Mouse (Mus musculus) C2C12 (cell line): ENCODE measurements around the gene Enpp1. TPM values are rescaled to one million over a fixed set of nuclear protein-coding genes. Genes with fewer than 3 reads are reported as not detected.

Experiments
- H3K27me3 ChIP-seq: one replicate; pipeline ENCODE4 v1.6.1; 2011; ENCODE audit not compliant: control insufficient read depth, insufficient read depth, insufficient read length
- H3K36me3 ChIP-seq: one replicate; pipeline ENCODE4 v1.6.1; 2011; ENCODE audit not compliant: control insufficient read depth, insufficient read depth
- H3K4me3 ChIP-seq: one replicate; pipeline ENCODE4 v1.5.1; 2011; ENCODE audit warnings: mild to moderate bottlenecking, control low read depth; ENCODE audit not compliant: poor library complexity, insufficient read depth, severe bottlenecking
- H3K79me2 ChIP-seq: one replicate; pipeline ENCODE4 v1.6.1; 2011; ENCODE audit not compliant: control insufficient read depth, insufficient read depth
- H3K79me3 ChIP-seq: one replicate; pipeline ENCODE4 v1.6.1; 2011; ENCODE audit warnings: low read depth, control low read depth
- H3ac ChIP-seq: one replicate; pipeline ENCODE3; 2011; ENCODE audit warnings: low read depth; ENCODE audit not compliant: control insufficient read depth, insufficient read length
- CEBPB ChIP-seq: IDR thresholded peaks from one replicate; pipeline ENCODE4 v1.6.1; 2011; ENCODE audit warnings: low read depth, mild to moderate bottlenecking, control low read depth, moderate library complexity
- CTCF ChIP-seq: IDR thresholded peaks from one replicate; pipeline ENCODE4 v1.5.1; 2011; ENCODE audit not compliant: control insufficient read depth, insufficient read depth, insufficient read length
- FOSL1 ChIP-seq: IDR thresholded peaks from one replicate; pipeline ENCODE4 v1.8.0; 2011; ENCODE audit warnings: mild to moderate bottlenecking, low read length; ENCODE audit not compliant: poor library complexity, insufficient read depth, severe bottlenecking
- MAX ChIP-seq: IDR thresholded peaks from one replicate; pipeline ENCODE4 v1.6.1; 2011; ENCODE audit warnings: mild to moderate bottlenecking, control low read depth
- MYOD1 ChIP-seq: IDR thresholded peaks from one replicate; pipeline ENCODE4 v1.6.1; 2011; ENCODE audit warnings: low read depth; ENCODE audit not compliant: control insufficient read depth, insufficient read length
- MYOG ChIP-seq: IDR thresholded peaks from one replicate; pipeline ENCODE4 v1.6.1; 2011; ENCODE audit not compliant: control insufficient read depth, insufficient read length; ENCODE audit errors: extremely low read depth
- USF1 ChIP-seq: IDR thresholded peaks from one replicate; pipeline ENCODE4 v1.6.1; 2011; ENCODE audit warnings: low read depth, mild to moderate bottlenecking, control low read depth, moderate library complexity
- polyA plus RNA-seq: library from polyadenylated mRNA; unstranded; fragments of >200 nt; fragmentation: generic; extraction: Trizol; gene quantifications from one replicate; pipeline ENCODE4 v1.2.1, GENCODE M21; 2012; ENCODE audit warnings: missing spikeins

Enpp1 gene
- polyA plus RNA-seq, 1 experiment, result 1.3 TPM

DNA sequence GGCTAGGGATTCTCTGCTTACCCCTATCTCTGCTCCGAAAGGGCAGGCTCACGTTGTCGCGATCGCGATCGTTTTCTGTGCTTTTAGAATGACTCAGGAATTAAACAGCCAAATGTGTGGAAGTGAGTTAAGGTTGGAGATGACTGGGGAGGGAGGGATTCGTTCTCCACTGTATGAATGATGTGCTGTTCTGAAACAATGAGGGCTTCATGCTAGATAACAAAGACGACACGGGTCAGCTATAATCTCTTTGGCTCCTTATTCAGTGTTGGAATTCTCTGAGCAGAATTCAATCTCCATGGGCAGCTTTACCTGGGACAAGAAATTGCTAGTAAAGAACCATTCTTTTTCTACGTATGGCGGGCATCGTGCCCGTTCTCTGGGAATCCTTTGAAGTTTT, 6.1 kb upstream of the Enpp1 start:
- Histone ChIP-seq H3K36me3 (no peaks in the 10 kb centered on the region), H3K79me2 (no peaks in the 10 kb centered on the region), H3K79me3 (no peaks in the 10 kb centered on the region), H3K4me3 (no peak overlapping the region), H3K27me3 (no peaks in the 10 kb centered on the region), H3ac (no peak overlapping the region)
- TF ChIP-seq USF1 (no peak), MYOD1 (no peak), CEBPB (no peak), FOSL1 (no peak), MYOG (no peak), CTCF (no peak), MAX (no peak)

DNA sequence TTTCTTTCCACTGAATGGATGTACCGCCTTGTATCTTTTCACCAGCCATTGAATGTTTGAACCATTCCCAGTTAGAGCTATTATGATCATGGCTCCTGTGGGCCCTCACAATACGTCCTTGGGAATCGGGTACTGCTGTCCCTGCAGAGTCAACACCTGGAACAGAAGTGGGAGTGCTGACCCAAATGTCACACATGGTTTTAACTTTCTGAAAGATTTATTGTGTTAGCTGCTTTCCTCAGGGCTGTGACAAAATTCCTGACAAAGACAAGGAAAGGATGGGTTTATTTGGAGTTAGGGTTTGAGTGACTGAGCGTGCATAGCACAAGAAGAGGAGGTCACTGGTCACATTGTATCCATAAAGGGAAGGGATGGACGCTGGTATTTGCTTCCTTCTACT, 4.3 kb upstream of the Enpp1 start:
- H3K27me3 ChIP-seq, result no peaks in the 10 kb centered on the region
- H3K79me2 ChIP-seq, result no peaks in the 10 kb centered on the region
- H3ac ChIP-seq, result no peak overlapping the region
- H3K79me3 ChIP-seq, result no peaks in the 10 kb centered on the region
- H3K4me3 ChIP-seq, result no peak overlapping the region
- TF ChIP-seq FOSL1 (no peak), MYOD1 (no peak), CTCF (no peak), MYOG (no peak), CEBPB (no peak), USF1 (no peak), MAX (no peak)
- H3K36me3 ChIP-seq, result no peaks in the 10 kb centered on the region

DNA sequence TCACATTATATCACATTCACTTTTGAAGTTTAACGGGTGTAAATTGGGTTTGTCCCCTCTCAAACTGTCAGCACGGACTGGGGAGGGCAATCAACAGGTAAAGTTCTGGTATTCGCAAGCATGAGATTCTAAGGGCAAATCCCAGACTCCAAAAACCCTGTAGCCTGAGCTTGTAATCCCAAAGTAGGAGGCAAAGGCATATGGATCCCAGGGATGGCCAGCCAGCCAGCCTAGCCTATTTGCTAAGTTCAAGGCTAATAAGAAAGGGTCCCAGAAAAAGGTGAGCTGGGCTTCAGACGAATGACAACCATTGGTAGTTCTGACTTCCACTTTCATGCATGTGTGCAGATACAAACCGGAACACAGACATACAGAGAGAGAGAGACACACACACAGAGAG, 942 bp upstream of the Enpp1 start:
- Histone ChIP-seq H3ac (no peak overlapping the region), H3K4me3 (no peak overlapping the region), H3K27me3 (no peaks in the 10 kb centered on the region), H3K79me2 (no peaks in the 10 kb centered on the region), H3K36me3 (no peaks in the 10 kb centered on the region), H3K79me3 (no peaks in the 10 kb centered on the region)
- TF ChIP-seq FOSL1 (no peak), MYOD1 (no peak), MYOG (no peak), USF1 (no peak), MAX (no peak), CEBPB (no peak), CTCF (no peak)

- TF ChIP-seq MAX (no peak), MYOG (no peak), USF1 (no peak), MYOD1 (no peak), FOSL1 (no peak), CEBPB (no peak), CTCF (no peak)
- Histone ChIP-seq H3K36me3 (no peaks in the 10 kb centered on the region), H3K79me3 (no peaks in the 10 kb centered on the region), H3K27me3 (no peaks in the 10 kb centered on the region), H3K79me2 (no peaks in the 10 kb centered on the region), H3ac (no peak overlapping the region), H3K4me3 (no peak overlapping the region)
Measured at GRCm38 (mm10) chr10:24712367-24712761, 405 bp upstream of the Enpp1 start.

GRCm38 (mm10) chr10:24711071-24711470, 888 bp downstream of the Enpp1 start:
- no peak overlapping the region for H3K4me3 ChIP-seq
- H3K79me3 ChIP-seq, result no peaks in the 10 kb centered on the region
- no peaks in the 10 kb centered on the region for H3K36me3 ChIP-seq
- no peak overlapping the region for H3ac ChIP-seq
- no peaks in the 10 kb centered on the region for H3K79me2 ChIP-seq
- no peaks in the 10 kb centered on the region for H3K27me3 ChIP-seq
- no peak for TF ChIP-seq MYOD1
- TF ChIP-seq CEBPB, result no peak
- no peak for TF ChIP-seq MYOG
- no peak for TF ChIP-seq CTCF
- TF ChIP-seq FOSL1, result no peak
- TF ChIP-seq MAX, result no peak
- no peak for TF ChIP-seq USF1

GRCm38 (mm10) chr10:24710361-24710760, 1.6 kb downstream of the Enpp1 start:
- Histone ChIP-seq H3K79me2 (no peaks in the 10 kb centered on the region), H3ac (no peak overlapping the region), H3K4me3 (no peak overlapping the region), H3K36me3 (no peaks in the 10 kb centered on the region), H3K27me3 (no peaks in the 10 kb centered on the region), H3K79me3 (no peaks in the 10 kb centered on the region)
- TF ChIP-seq USF1, result no peak
- no peak for TF ChIP-seq FOSL1
- no peak for TF ChIP-seq MYOD1
- no peak for TF ChIP-seq MAX
- TF ChIP-seq CTCF, result no peak
- no peak for TF ChIP-seq CEBPB
- no peak for TF ChIP-seq MYOG
